Mouse (Mus musculus) olfactory bulb, adult 2 months (tissue): ENCODE data around the gene Cd101. TPM values are rescaled to one million over a fixed set of nuclear protein-coding genes. Genes with fewer than 3 reads are reported as not detected.

ENCODE experiments used
- H3K27ac ChIP-seq: fragments of 200-500 bp; 2 replicates; pipeline ENCODE4 v1.5.1; 2012; ENCODE audit warnings: low read depth, low read length; ENCODE audit not compliant: insufficient read depth
- H3K4me1 ChIP-seq: fragments of 200-500 bp; 2 replicates; pipeline ENCODE4 v1.6.1; 2012; ENCODE audit warnings: low read length; ENCODE audit not compliant: control insufficient read depth, insufficient read depth
- H3K4me3 ChIP-seq: fragments of 200-500 bp; 2 replicates; pipeline ENCODE4 v1.5.1; 2012; ENCODE audit warnings: mild to moderate bottlenecking, low read depth, low read length, moderate library complexity; ENCODE audit not compliant: insufficient read depth
- CTCF ChIP-seq: fragments of 200-500 bp; IDR thresholded peaks from 2 replicates; pipeline ENCODE4 v1.5.1; 2012; ENCODE audit warnings: low read depth, mild to moderate bottlenecking, low read length, moderate library complexity; ENCODE audit not compliant: insufficient read depth
- POLR2A ChIP-seq: fragments of 200-500 bp; IDR thresholded peaks from 2 replicates; pipeline ENCODE4 v1.6.1; 2012; ENCODE audit warnings: mild to moderate bottlenecking, low read depth, low read length, moderate library complexity; ENCODE audit not compliant: insufficient read depth
- WGBS: fragments of 180-500 bp; shearing (Covaris S2); methylation state at CpG from one replicate; pipeline ENCODE4 v1.1.7; 2018; 5-methylcytosine and 5-hydroxymethylcytosine counted together
- polyA plus RNA-seq: library from polyadenylated mRNA; stranded (reverse); fragments of >200 nt; gene quantifications from 2 replicates; pipeline ENCODE4 v1.2.4, GENCODE M21; 2012; ENCODE audit warnings: low replicate concordance; ENCODE audit not compliant: missing spikeins, insufficient read depth, insufficient read length

Gene Cd101
- polyA plus RNA-seq, 1 experiment: not detected

GRCm38 (mm10) chr3:101013005-101013404, 16.4 kb downstream of the Cd101 start:
- Histone ChIP-seq H3K4me1 (no peaks in the 10 kb centered on the region; the same call in 1 of the 2 replicates), H3K4me3 (no peak overlapping the region), H3K27ac (no peak overlapping the region)
- WGBS: 94% methylated on average over 10 of the region's 10 CpGs
- TF ChIP-seq POLR2A (no peak), CTCF (no peak)

GRCm38 (mm10) chr3:101012597-101012996, 16.8 kb downstream of the Cd101 start:
- Histone ChIP-seq H3K4me3 (no peak overlapping the region), H3K4me1 (no peaks in the 10 kb centered on the region; the same call in 1 of the 2 replicates), H3K27ac (no peak overlapping the region)
- TF ChIP-seq POLR2A (no peak), CTCF (no peak)
- WGBS: 80% methylated on average over 8 of the region's 8 CpGs

- TF ChIP-seq POLR2A (no peak), CTCF (no peak)
- Histone ChIP-seq H3K4me1 (no peaks in the 10 kb centered on the region; the same call in 1 of the 2 replicates), H3K4me3 (no peak overlapping the region), H3K27ac (no peak overlapping the region)
- 50% methylated on average over 10 of the region's 10 CpGs for WGBS
Observed at GRCm38 (mm10) chr3:101012131-101012571, 17.2 kb downstream of the Cd101 start.

DNA sequence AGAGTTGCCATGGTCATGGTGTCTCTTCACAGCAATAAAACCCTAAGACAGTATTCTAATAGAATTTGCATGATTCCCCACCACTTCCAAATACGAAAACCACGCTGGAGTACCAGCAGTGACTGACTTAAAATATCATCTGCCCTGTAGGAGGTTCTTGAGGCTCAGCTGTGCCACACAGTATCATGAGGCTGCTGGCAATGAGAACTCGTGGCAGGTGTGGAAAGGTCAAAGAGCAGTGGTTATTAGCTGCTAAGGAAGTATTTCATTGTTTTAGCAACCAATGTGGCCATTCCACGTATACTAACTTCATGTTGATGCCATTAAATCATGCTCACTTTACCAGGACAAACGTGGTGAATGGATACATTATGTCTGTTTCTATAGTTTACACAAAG, 18.2 kb downstream of the Cd101 start:
- Histone ChIP-seq H3K4me3 (no peak overlapping the region), H3K4me1 (no peaks in the 10 kb centered on the region; the same call in 1 of the 2 replicates), H3K27ac (no peak overlapping the region)
- 80% methylated on average over 5 of the region's 5 CpGs for WGBS
- TF ChIP-seq CTCF (no peak), POLR2A (no peak)

GRCm38 (mm10) chr3:101010589-101011202, 18.7 kb downstream of the Cd101 start:
- TF ChIP-seq CTCF: no peak
- no peak for TF ChIP-seq POLR2A
- no peaks in the 10 kb centered on the region; the same call in 1 of the 2 replicates for H3K4me1 ChIP-seq
- H3K4me3 ChIP-seq: no peak overlapping the region
- H3K27ac ChIP-seq: no peak overlapping the region
- 97% methylated on average over 4 of the region's 4 CpGs for WGBS

DNA sequence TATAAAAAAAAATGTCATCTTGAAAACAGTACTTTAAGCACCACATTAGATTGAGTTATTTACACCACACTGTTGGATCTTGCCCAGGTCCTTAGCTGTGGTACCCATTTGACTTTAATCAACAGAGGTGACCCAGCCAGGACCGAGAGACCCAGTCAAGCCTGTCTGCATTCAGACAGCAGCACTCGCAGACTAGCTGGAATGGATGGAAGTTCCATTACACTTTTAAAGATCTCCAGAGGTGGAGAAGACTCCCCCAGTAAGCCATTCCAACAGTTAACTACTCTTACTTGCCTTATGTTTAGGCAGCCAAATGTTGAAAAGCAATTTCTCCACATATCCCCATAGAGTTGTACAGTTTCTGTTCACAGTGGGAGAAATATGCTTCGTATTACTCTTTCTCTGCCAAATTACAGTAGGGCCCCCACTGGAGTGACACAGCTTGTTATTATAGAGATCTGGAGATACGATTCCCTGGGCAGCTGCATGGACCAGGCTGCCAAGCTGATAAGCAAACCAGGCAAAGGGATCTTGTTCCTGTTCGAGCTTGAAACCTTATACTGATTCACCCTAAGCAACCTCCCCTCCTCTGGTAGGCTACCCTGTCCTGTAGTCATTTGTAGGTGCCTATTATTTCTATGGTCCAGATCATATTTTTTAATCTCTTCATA, 22.1 kb downstream of the Cd101 start:
- no peaks in the 10 kb centered on the region for H3K4me1 ChIP-seq
- no peak overlapping the region for H3K27ac ChIP-seq
- H3K4me3 ChIP-seq: no peak overlapping the region
- WGBS: 55% methylated on average over 5 of the region's 5 CpGs
- TF ChIP-seq POLR2A (no peak), CTCF (no peak)

- no peaks in the 10 kb centered on the region for H3K4me1 ChIP-seq
- no peak for TF ChIP-seq POLR2A
- TF ChIP-seq CTCF: no peak
- H3K27ac ChIP-seq: no peak overlapping the region
- WGBS: 87% methylated on average over 6 of the region's 6 CpGs
- H3K4me3 ChIP-seq: no peak overlapping the region
Observed at GRCm38 (mm10) chr3:101005392-101005791, 24.0 kb downstream of the Cd101 start.

GRCm38 (mm10) chr3:101003575-101004356, 25.6 kb downstream of the Cd101 start:
- Histone ChIP-seq H3K4me3 (no peak overlapping the region), H3K27ac (no peak overlapping the region), H3K4me1 (peaks cover 4% of the 10 kb centered on the region; the same call in 1 of the 2 replicates)
- 89% methylated on average over 15 of the region's 15 CpGs for WGBS
- TF ChIP-seq POLR2A (no peak), CTCF (no peak)

DNA sequence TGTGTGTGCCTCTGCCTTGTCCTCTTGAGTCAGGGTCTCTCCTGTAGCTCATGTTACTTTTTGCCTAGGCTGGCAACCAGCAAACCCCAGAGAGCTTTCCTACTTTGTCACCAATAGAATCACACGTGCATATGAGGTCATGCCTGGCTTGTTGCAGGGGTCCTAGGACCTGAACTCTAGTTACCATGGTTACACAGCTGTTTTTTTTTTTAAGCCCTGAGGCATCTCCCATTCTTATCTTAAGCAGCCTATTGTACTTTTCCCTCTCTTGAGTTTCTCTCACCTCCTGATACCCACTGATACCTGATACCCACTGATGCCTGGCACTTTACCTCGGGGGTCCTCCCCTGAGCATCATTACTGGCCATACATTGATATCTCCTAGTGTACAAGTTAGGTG, 29.6 kb downstream of the Cd101 start:
- peaks cover 8% of the 10 kb centered on the region for H3K4me1 ChIP-seq
- H3K27ac ChIP-seq: no peak overlapping the region
- 55% methylated on average over 2 of the region's 2 CpGs for WGBS
- no peak overlapping the region for H3K4me3 ChIP-seq
- no peak for TF ChIP-seq CTCF
